Mouse (Mus musculus): ENCODE results near the gene Fut4. TPM values are rescaled to one million over a fixed set of nuclear protein-coding genes. Genes with fewer than 3 reads are reported as not detected.
"Not testable (repeated sequence)": the region's sequence is repeated elsewhere in the genome, so short reads cannot be mapped to it uniquely, and the experiment has no call there.

Gene Fut4
- total RNA-seq, 2 experiments from 2014 or later, result 0.36 to 0.55 TPM

GRCm38 (mm10) chr9:14730941-14731541 lies 21.2 kb downstream of the Fut4 start:
- no peak for DNase-seq (ENCODE audit: low spot score in 2 of 2)
- intact Hi-C loops (cut with DNase I), result no loop called here

GRCm38 (mm10) chr9:14728365-14728764 lies 23.8 kb downstream of the Fut4 start:
- DNase-seq (ENCODE audit: low spot score in 2 of 2), result no peak
- intact Hi-C loops (cut with DNase I), result no loop called here

GRCm38 (mm10) chr9:14726629-14727028 lies 25.6 kb downstream of the Fut4 start:
- no peak for DNase-seq (ENCODE audit: low spot score in 2 of 2)
- intact Hi-C loops (cut with DNase I), result no loop called here

- intact Hi-C loops (cut with DNase I), result no loop called here
- no peak for DNase-seq (ENCODE audit: low spot score in 2 of 2)
Measured at GRCm38 (mm10) chr9:14726005-14726404, 26.2 kb downstream of the Fut4 start.

- intact Hi-C loops (cut with DNase I), result no loop called here
- DNase-seq (ENCODE audit: low spot score in 2 of 2), result no peak
Measured at GRCm38 (mm10) chr9:14724755-14725420, 27.3 kb downstream of the Fut4 start.

GRCm38 (mm10) chr9:14721610-14722009 lies 30.6 kb downstream of the Fut4 start:
- intact Hi-C loops (cut with DNase I), result no loop called here

GRCm38 (mm10) chr9:14720384-14720783 lies 31.8 kb downstream of the Fut4 start:
- intact Hi-C loops (cut with DNase I), result no loop called here
- no peak for DNase-seq (ENCODE audit: low spot score in 2 of 2)

More at GRCm38 (mm10) chr9:14721610-14722009, 30.6 kb downstream of the Fut4 start:
- no peak for DNase-seq (ENCODE audit: low spot score in 2 of 2)

GRCm38 (mm10) chr9:14718332-14718691 lies 33.9 kb downstream of the Fut4 start:
- no peak for DNase-seq (ENCODE audit: low spot score in 2 of 2)
- intact Hi-C loops (cut with DNase I), result no loop called here

GRCm38 (mm10) chr9:14717689-14718331 lies 34.4 kb downstream of the Fut4 start:
- intact Hi-C loops (cut with DNase I), result no loop called here

GRCm38 (mm10) chr9:14715258-14715657 lies 36.9 kb downstream of the Fut4 start:
- intact Hi-C loops (cut with DNase I), result no loop called here
- no peak for DNase-seq (ENCODE audit: low spot score in 2 of 2)

More at GRCm38 (mm10) chr9:14717689-14718331, 34.4 kb downstream of the Fut4 start:
- DNase-seq (ENCODE audit: low spot score in 2 of 2), result no peak

GRCm38 (mm10) chr9:14710910-14711309 lies 41.3 kb downstream of the Fut4 start:
- intact Hi-C loops (cut with DNase I), result no loop called here
- DNase-seq (ENCODE audit: low spot score in 2 of 2), result no peak

- DNase-seq (ENCODE audit: low spot score in 2 of 2), result peak in 1 of 2 experiments; percentile 40
- intact Hi-C loops (cut with DNase I), result no loop called here
Measured at GRCm38 (mm10) chr9:14705321-14706162, 46.7 kb downstream of the Fut4 start.

- intact Hi-C loops (cut with DNase I); DNase-seq (ENCODE audit: low spot score in 2 of 2): not testable (repeated sequence)
Measured at GRCm38 (mm10) chr9:14700795-14701194, 51.4 kb downstream of the Fut4 start.

GRCm38 (mm10) chr9:14699288-14699640 lies 52.9 kb downstream of the Fut4 start:
- no peak for DNase-seq (ENCODE audit: low spot score in 2 of 2)
- intact Hi-C loops (cut with DNase I), result loop anchor here (1.0 to 5.0 kb wide), 3 partner anchors 82 to 186 kb away; no protein-coding TSS in a partner anchor

GRCm38 (mm10) chr9:14698582-14699287 lies 53.5 kb downstream of the Fut4 start:
- DNase-seq (ENCODE audit: low spot score in 2 of 2), result peak; percentile 94 to 96
- intact Hi-C loops (cut with DNase I), result loop anchor here (1.0 to 5.0 kb wide), 3 partner anchors 81 to 186 kb away; no protein-coding TSS in a partner anchor
